Mouse (Mus musculus) retina, postnatal 7 days (tissue): ENCODE data around the gene Gadl1.

Source experiments
- DNase-seq: peaks from one replicate; pipeline ENCODE4 v3.0.0-alpha.2; 2012; ENCODE audit warnings: low read depth, low spot score

The Gadl1 gene

GRCm38 (mm10) chr9:116087263-116087662, 178.0 kb downstream of the Gadl1 start:
- DNase-seq = no peak

GRCm38 (mm10) chr9:116087880-116088279, 178.6 kb downstream of the Gadl1 start:
- peak; percentile 46 for DNase-seq

GRCm38 (mm10) chr9:116088912-116089311, 179.7 kb downstream of the Gadl1 start:
- DNase-seq = no peak

GRCm38 (mm10) chr9:116090296-116090695, 181.0 kb downstream of the Gadl1 start:
- no peak for DNase-seq

- DNase-seq = no peak
Observed at GRCm38 (mm10) chr9:116091101-116091841, 182.0 kb downstream of the Gadl1 start.

- DNase-seq = no peak
Observed at GRCm38 (mm10) chr9:116091921-116092320, 182.7 kb downstream of the Gadl1 start.

- DNase-seq = no peak
Observed at GRCm38 (mm10) chr9:116098724-116099595, 189.7 kb downstream of the Gadl1 start.

GRCm38 (mm10) chr9:116099596-116099993, 190.3 kb downstream of the Gadl1 start:
- DNase-seq = no peak

GRCm38 (mm10) chr9:116100015-116100414, 190.8 kb downstream of the Gadl1 start:
- no peak for DNase-seq

GRCm38 (mm10) chr9:116101842-116102241, 192.6 kb downstream of the Gadl1 start:
- DNase-seq = no peak

- no peak for DNase-seq
Observed at GRCm38 (mm10) chr9:116104770-116105169, 195.5 kb downstream of the Gadl1 start.

GRCm38 (mm10) chr9:116108729-116109128, 199.5 kb downstream of the Gadl1 start:
- no peak for DNase-seq

GRCm38 (mm10) chr9:116111149-116111970, 202.1 kb downstream of the Gadl1 start:
- DNase-seq = no peak

GRCm38 (mm10) chr9:116114339-116114738, 205.1 kb downstream of the Gadl1 start:
- no peak for DNase-seq

- DNase-seq = no peak
Observed at GRCm38 (mm10) chr9:116115875-116116274, 206.6 kb downstream of the Gadl1 start.

GRCm38 (mm10) chr9:116118332-116118872, 209.1 kb downstream of the Gadl1 start:
- DNase-seq = no peak

GRCm38 (mm10) chr9:116119990-116120389, 210.7 kb downstream of the Gadl1 start:
- no peak for DNase-seq

- DNase-seq = no peak
Observed at GRCm38 (mm10) chr9:116121472-116121871, 212.2 kb downstream of the Gadl1 start.

GRCm38 (mm10) chr9:116122544-116122943, 213.3 kb downstream of the Gadl1 start:
- no peak for DNase-seq

- DNase-seq = no peak
Observed at GRCm38 (mm10) chr9:116122969-116123589, 213.8 kb downstream of the Gadl1 start.
